Mouse (Mus musculus): ENCODE measurements around the gene Amd1. TPM values are rescaled to one million over a fixed set of nuclear protein-coding genes. Genes with fewer than 3 reads are reported as not detected.

The Amd1 gene
- 163 TPM for polyA plus RNA-seq (2014; fragmentation: Illumina TruSeq; extraction: RNeasy Lipid Tissue Mini Kit (QIAGEN cat#74804); ENCODE audit: low read depth, low replicate concordance)

DNA sequence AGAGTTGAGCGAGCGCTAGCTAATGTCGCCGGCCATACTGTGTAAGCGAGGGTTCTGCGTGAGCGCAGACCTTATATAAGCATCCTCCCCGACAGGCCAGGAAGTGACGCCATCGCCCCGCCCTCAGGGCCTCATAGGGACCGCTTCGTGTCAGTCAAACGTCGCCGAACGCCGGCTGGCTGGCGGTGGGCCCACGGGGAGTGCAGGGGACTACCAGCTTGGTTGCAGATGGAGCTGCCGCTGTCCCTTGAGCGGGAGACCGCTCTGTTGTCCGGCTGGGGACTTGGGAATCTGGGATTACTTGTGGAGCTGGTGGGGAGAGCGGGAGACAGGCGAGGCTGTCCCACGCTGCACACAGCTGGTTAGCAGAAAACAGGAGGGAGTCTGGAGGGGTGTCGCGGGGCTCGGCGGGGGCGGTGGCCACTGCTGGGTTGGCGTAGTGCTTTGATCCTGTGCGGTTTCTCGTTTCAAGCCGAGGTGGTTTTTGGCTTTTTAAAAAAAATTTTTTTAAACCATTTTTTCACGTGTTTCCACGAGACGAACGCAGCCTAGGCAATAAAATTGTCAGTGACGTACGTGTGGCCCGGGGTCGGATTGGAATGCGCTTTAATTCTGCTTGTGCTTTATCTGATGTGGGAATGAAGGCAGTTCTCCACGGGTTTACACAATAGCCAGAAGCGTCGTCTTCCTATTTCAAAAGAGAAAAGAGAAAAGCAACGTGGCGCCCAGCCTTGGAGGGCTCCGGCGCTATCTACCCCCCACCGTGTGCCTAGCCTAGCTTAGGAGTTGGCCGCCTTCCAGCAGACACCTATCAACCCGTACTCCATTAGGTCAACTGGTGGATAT, at the start of gene Amd1:
Gene Amd1 (minus strand): TSS at position 47 of the 846 bp plus-strand sequence.

DNA sequence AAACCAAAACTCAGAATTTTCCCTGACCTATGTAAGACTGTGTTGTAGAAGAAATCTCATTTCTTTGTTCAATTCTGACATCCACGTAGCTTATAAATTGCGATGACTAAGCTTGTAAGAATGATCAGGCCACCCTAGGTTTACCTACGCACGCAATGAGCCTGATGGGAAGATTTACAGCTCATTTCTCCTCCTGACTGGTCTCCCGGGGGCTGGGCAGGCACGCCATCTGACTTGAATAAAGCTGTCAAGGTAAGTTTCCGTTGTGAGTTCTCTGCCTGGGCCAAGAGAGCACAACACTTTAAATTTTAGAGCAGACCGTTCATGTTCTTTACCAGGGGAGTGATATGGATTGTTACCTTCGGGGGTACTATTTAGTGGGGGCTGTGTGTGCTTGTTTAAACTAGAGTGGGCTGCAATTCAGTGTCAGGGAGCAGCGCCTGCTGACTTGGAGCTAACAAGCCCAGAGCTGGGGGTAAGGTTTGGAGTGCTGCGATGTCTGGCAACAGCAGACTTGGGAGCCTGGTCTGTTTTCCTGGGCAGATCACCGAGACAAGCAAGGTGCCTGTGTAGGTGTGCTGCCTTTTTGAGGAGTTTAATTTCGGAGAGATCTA, 37.5 kb upstream of the Amd1 start, which contains the start of gene Cdk19:
Gene Cdk19 (plus strand): TSS at position 214 of the 614 bp plus-strand sequence.

GRCm38 (mm10) chr10:40257414-40258255, 44.4 kb downstream of the Amd1 start, which contains the start of gene Gtf3c6:
TSS of gene Gtf3c6 (minus strand) at chr10:40258108.

DNA sequence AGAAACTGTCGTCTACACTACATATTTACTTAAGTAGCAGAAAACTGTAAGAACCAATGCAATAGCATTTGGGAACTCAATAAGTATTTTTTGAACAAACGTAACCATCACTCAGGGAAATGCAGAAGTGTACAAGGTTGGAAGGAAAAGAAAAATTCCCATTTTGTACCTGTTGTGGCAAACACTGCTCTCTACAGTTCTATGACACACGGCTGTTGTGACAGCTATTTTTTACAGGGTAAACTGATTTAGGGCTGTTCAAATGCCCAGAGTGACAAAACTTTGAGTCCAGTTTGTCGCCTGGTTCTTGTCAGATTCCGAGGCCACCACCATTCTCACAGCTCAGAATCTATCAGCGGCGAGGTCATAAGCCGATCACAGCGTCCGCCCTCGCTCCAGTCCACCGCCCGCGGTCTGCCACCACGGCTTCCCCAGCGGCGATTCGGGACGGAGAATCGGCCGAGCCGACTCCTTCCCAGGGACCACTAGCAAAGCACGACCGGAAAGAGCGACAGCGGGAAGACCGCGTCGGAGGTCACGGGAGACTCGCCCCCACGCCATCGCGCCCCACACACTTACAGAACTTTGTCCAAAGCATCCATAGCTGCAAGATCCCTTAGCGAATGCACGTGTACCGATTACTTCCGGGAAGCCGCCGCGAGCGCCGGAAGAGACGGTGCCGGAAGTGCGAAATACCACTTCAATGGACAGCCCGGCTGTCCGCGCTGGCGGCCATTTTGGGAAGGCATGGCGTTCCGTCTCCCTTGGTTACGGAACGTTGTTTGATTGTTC, 55.4 kb downstream of the Amd1 start, which contains the start of gene Rpf2:
Gene Rpf2 (minus strand): TSS at position 663 of the 792 bp plus-strand sequence.

Other genes with a start within 250 kb of the Amd1 start
- gene Slc16a10, start 159.9 kb downstream of the Amd1 start, polyA plus RNA-seq (2014; fragmentation: Illumina TruSeq; extraction: RNeasy Lipid Tissue Mini Kit (QIAGEN cat#74804); ENCODE audit: low read depth, low replicate concordance), result 8.7 TPM
- 60.5 TPM for gene Rpf2, start 55.1 kb downstream of the Amd1 start, polyA plus RNA-seq (2014; fragmentation: Illumina TruSeq; extraction: RNeasy Lipid Tissue Mini Kit (QIAGEN cat#74804); ENCODE audit: low read depth, low replicate concordance)
- 81.2 TPM for gene Gtf3c6, start 44.1 kb downstream of the Amd1 start, polyA plus RNA-seq (2014; fragmentation: Illumina TruSeq; extraction: RNeasy Lipid Tissue Mini Kit (QIAGEN cat#74804); ENCODE audit: low read depth, low replicate concordance)
- 38.9 TPM for gene Cdk19, start 37.4 kb upstream of the Amd1 start, polyA plus RNA-seq (2014; fragmentation: Illumina TruSeq; extraction: RNeasy Lipid Tissue Mini Kit (QIAGEN cat#74804); ENCODE audit: low read depth, low replicate concordance)

All from sigmoid colon, adult 10 weeks (tissue).